10 mouse cellular contexts compared by ENCODE assay signal in genomic region chr8:11361546-11362277, GRCm38 (mm10). TPM values are rescaled to one million over a fixed set of nuclear protein-coding genes. Genes with fewer than 3 reads are reported as not detected.
DNase-seq lines count a peak whose midpoint lies in the region; ATAC-seq and TF ChIP-seq lines count a peak whose summit lies in the region.
"Had no signal": no experiment of that assay in that cellular context is flagged by ENCODE, and none has a peak within 500 bp of the region (broad histone marks: within the 10 kb centered on the region; RNA-seq: fewer than 3 reads in every experiment).

No protein-coding gene starts in this region.

- peak overlapping the region; percentile 63; the same call in 1 of the 2 replicates for H3K9ac ChIP-seq in heart, embryonic 13.5 days
- no peak overlapping the region for H3K9ac ChIP-seq in neural tube, embryonic 11.5 days (ENCODE audit: low read length)
- no peak overlapping the region for H3K9ac ChIP-seq in limb, embryonic 15.5 days
- H3K9ac ChIP-seq: liver, embryonic 14.5 days had no signal

- H3K9me3 ChIP-seq in heart, embryonic 13.5 days: no peaks in the 10 kb centered on the region
- H3K9me3 ChIP-seq in neural tube, embryonic 11.5 days (ENCODE audit: control insufficient read depth, low read length): no peaks in the 10 kb centered on the region
- no peaks in the 10 kb centered on the region for H3K9me3 ChIP-seq in limb, embryonic 15.5 days

- H3K4me1 ChIP-seq in heart, embryonic 13.5 days: peaks cover 78% of the 10 kb centered on the region
- peaks cover 28% of the 10 kb centered on the region for H3K4me1 ChIP-seq in neural tube, embryonic 11.5 days (ENCODE audit: control insufficient read depth, insufficient read depth, low read length)
- H3K4me1 ChIP-seq in limb, embryonic 15.5 days: peaks cover 62% of the 10 kb centered on the region
- H3K4me1 ChIP-seq in cerebellum, adult 2 months (ENCODE audit: control insufficient read depth, insufficient read depth, low read length): peaks cover 2% of the 10 kb centered on the region

- TF ChIP-seq CTCF in cerebellum, adult 2 months (IDR thresholded peaks at IDR 0.05; ENCODE audit: borderline replicate concordance, insufficient read depth, low read depth, low read length): no peak

- no peaks in the 10 kb centered on the region for H3K27me3 ChIP-seq in heart, embryonic 13.5 days (replicated peaks)
- H3K27me3 ChIP-seq in neural tube, embryonic 11.5 days (ENCODE audit: control insufficient read depth, insufficient read depth, low read length): no peaks in the 10 kb centered on the region
- H3K27me3 ChIP-seq in limb, embryonic 15.5 days: no peaks in the 10 kb centered on the region
- no peaks in the 10 kb centered on the region for H3K27me3 ChIP-seq in cerebellum, adult 2 months (ENCODE audit: control insufficient read depth, insufficient read depth, low read length)
- H3K27me3 ChIP-seq: Patski had no signal

- 67% methylated on average over 9 of the region's 9 CpGs for WGBS in heart, embryonic 13.5 days
- WGBS in neural tube, embryonic 11.5 days: 72% methylated on average over 9 of the region's 9 CpGs
- WGBS in limb, embryonic 15.5 days: 71% methylated on average over 9 of the region's 9 CpGs
- WGBS in cerebellum, adult 2 months: 83% methylated on average over 9 of the region's 9 CpGs

- H3K4me3 ChIP-seq in heart, embryonic 13.5 days: no peak overlapping the region
- no peak overlapping the region for H3K4me3 ChIP-seq in neural tube, embryonic 11.5 days (ENCODE audit: low read depth, low read length)
- no peak overlapping the region for H3K4me3 ChIP-seq in limb, embryonic 15.5 days
- no peak overlapping the region for H3K4me3 ChIP-seq in cerebellum, adult 2 months (replicated peaks; ENCODE audit: insufficient read depth, low read depth, low read length)

- H3K27ac ChIP-seq in heart, embryonic 13.5 days (replicated peaks): peak overlapping the region; percentile 76
- peak overlapping the region; percentile 64 for H3K27ac ChIP-seq in neural tube, embryonic 11.5 days (ENCODE audit: low read depth, low read length)
- peak overlapping the region; percentile 68 for H3K27ac ChIP-seq in limb, embryonic 15.5 days
- no peak overlapping the region for H3K27ac ChIP-seq in cerebellum, adult 2 months (ENCODE audit: insufficient read depth, low read length)
- H3K27ac ChIP-seq: liver, embryonic 14.5 days had no signal

- no peak for TF ChIP-seq POLR2A in cerebellum, adult 2 months (IDR thresholded peaks at IDR 0.05; ENCODE audit: borderline replicate concordance, insufficient read depth, low read length)

- intact Hi-C loops in heart, postnatal 14 days (cut with DNase I): loop anchor here (2.0 kb wide), 1 partner anchor 47 kb away; no protein-coding TSS in a partner anchor

- DNase-seq in heart, postnatal 14 days: no peak
- no peak for DNase-seq in neural tube, embryonic 11.5 days (ENCODE audit: low spot score)
- no peak for DNase-seq in neural tube, embryonic 10.5 days (ENCODE audit: extremely low spot score, low spot score)
- no peak for DNase-seq in cerebellum, adult 8-10 months
- no peak for DNase-seq in spleen, adult 18-20 months
- DNase-seq in cerebellum, adult 2 months: no peak

- H3K4me2 ChIP-seq in heart, embryonic 13.5 days: peak overlapping the region; percentile 30; the same call in 1 of the 2 replicates
- no peak overlapping the region for H3K4me2 ChIP-seq in neural tube, embryonic 11.5 days (ENCODE audit: low read depth)
- H3K4me2 ChIP-seq in limb, embryonic 15.5 days: no peak overlapping the region

- H3K36me3 ChIP-seq in heart, embryonic 13.5 days: no peaks in the 10 kb centered on the region
- no peaks in the 10 kb centered on the region for H3K36me3 ChIP-seq in neural tube, embryonic 11.5 days (ENCODE audit: control insufficient read depth, insufficient read depth, low read length)
- no peaks in the 10 kb centered on the region for H3K36me3 ChIP-seq in limb, embryonic 15.5 days

- ATAC-seq in heart, embryonic 13.5 days (ENCODE audit: extremely low read depth, insufficient number of reproducible peaks, low FRiP score, low TSS enrichment): no peak
- ATAC-seq in neural tube, embryonic 11.5 days (ENCODE audit: insufficient read depth, low FRiP score, low TSS enrichment): no peak
- ATAC-seq in limb, embryonic 15.5 days (ENCODE audit: insufficient number of reproducible peaks, low FRiP score, low TSS enrichment, low read depth): no peak

RNA-seq across cellular contexts. Expression of gene Col4a1, which starts 49.1 kb away (rescaled TPM):
- polyA plus RNA-seq in heart, embryonic 13.5 days (2015; fragmentation: Nextera tagmentation; extraction: Ambion mirVana): 164 TPM in 2 replicates
- total RNA-seq in heart, postnatal 14 days (2021): 1,000 to 10,000 TPM; 1,046 to 1,073 TPM
- 125 and 130 TPM in 2 replicates for polyA plus RNA-seq in neural tube, embryonic 11.5 days (2014; fragmentation: Nextera tagmentation; extraction: Ambion mirVana)
- polyA plus RNA-seq in limb, embryonic 15.5 days (2015; fragmentation: Nextera tagmentation; extraction: Ambion mirVana): 172 and 209 TPM in 2 replicates
- 14.8 and 15.6 TPM in 2 replicates for polyA plus RNA-seq in cerebellum, adult 2 months (2012; rRNA removed)

RNA-seq across cellular contexts. Expression of gene Col4a2, which starts 49.1 kb away (rescaled TPM):
- polyA plus RNA-seq in heart, embryonic 13.5 days (2015; fragmentation: Nextera tagmentation; extraction: Ambion mirVana): 66.9 and 71.5 TPM in 2 replicates
- 100 to 1,000 TPM; 570 to 571 TPM for total RNA-seq in heart, postnatal 14 days (2021)
- 34.9 and 36.2 TPM in 2 replicates for polyA plus RNA-seq in neural tube, embryonic 11.5 days (2014; fragmentation: Nextera tagmentation; extraction: Ambion mirVana)
- 77.4 and 83.3 TPM in 2 replicates for polyA plus RNA-seq in limb, embryonic 15.5 days (2015; fragmentation: Nextera tagmentation; extraction: Ambion mirVana)
- polyA plus RNA-seq in cerebellum, adult 2 months (2012; rRNA removed): 13.8 and 15.0 TPM in 2 replicates
